Mouse (Mus musculus): ENCODE measurements around the gene Ephb2. TPM values are rescaled to one million over a fixed set of nuclear protein-coding genes. Genes with fewer than 3 reads are reported as not detected.
A peak's percentile ranks its signal among the peaks of the same experiment; 100 is the strongest.

Ephb2 gene
- total RNA-seq, 4 experiments from 2014 or later, result 17.4 to 23.2 (median 19.8) TPM

DNA sequence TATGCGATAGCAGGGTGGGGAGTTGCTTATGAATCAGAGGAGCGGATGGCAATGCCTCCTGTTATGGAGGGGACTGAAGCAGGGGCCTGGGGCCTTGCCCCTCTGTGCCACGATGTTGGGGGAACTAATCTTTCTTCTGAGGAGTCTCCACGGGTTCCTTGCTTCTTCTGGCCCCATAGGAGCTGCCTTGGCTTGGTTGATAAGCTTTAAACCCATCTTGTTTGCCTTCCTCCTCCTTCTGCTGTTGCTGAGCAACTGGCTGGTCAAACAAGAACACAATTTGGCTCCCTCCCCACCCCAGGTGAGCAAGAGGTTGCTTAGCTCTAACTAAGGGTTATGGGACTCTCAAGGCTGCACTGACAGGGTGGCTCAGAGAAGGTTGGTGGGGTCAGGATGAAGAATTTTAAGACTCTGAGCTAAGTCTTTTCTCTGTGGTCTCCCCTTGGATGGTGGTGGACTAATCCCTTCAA lies 225.4 kb downstream of the Ephb2 start, which contains the start of gene Tex46:
Gene Tex46 (plus strand): TSS at position 51 of the 470 bp plus-strand sequence.
- DNase-seq (ENCODE audit: low spot score in 2 of 2), result no peak

DNA sequence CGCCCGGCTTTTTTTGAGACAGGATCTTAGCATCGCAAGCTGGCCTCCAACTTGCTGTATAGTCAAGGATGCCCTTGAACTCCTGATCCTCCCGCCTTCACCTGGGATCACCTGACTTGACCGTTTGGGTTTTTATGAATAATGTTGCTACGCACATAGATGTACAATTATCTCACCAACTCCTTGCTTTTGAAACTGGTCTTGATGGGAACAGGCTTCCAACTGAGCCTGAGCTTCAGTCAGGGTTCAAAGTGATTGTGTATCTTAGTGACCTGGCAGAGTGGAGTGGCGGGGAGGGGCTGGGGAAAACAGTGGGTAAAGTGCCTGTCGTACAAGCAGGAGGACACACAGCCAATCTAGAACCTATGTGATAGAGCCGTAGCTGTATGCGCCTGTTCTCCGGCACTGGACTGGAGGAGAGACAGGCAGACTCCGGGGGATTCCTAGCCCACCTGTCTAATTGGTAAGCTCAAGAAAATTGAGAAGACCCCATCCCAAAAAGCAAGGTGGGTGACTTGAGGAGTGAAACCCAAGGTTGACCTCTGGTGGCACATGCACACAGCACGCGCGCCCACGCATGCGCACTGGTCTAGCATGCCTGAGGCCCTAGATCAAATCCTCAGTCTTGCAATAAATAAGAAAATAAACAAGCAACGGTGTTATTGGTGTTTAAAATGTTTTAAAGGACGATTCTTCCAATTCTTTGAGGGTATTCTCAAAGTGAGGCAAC lies 229.9 kb downstream of the Ephb2 start:
- DNase-seq (ENCODE audit: low spot score in 2 of 2), result no peak

DNA sequence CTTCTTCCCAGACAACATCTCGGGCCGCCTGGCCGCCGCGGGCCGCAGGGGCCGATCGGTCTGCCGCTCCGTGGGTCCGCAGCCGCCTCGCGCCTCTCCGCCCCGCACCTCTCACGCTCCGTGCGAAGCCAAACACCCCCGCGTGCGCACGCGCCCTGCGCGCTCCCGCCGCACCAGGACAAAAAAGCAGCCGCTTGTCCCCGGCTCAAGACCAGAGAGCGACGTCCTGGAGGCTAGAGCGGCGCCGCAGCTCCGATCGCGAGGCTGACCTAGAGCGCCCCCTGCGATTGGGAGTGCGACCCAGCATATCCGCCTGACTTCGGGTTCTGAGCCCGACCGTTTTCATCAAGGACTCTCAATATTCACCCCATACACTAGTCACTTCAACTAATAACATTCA lies 233.2 kb downstream of the Ephb2 start, which contains the start of gene Kdm1a:
Gene Kdm1a (minus strand): TSS at position 156 of the 400 bp plus-strand sequence.
- peak; percentile 86 to 95 for DNase-seq (ENCODE audit: low spot score in 2 of 2)

DNA sequence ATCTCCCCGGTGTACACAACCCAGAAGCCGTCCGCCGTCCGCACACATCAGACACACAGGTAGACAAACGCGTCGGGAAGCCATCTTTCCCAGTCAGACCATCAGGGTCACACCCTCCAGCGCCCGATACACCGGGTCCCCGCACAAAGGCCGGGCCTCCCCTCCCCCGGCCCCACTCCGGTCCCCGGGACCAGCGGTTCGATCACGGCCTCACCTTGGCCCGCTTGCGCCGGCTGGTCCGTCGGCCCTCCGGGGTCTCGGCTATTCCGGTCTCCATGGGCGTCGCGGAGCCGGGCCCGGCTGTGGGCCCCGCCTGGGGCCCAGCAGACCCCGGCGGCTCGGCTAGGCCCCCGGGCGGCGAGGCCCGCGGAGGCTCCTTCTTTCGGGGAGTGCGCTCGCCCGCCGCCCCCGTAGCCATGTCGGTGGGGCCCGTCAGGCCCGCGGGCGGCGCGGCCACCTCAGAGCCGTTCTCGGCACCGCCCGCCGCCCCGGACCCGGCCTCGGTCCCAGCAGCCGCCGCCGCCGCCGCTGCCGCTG lies 233.7 kb downstream of the Ephb2 start:
- DNase-seq (ENCODE audit: low spot score in 2 of 2), result peak in 1 of 2 experiments; percentile 15

DNA sequence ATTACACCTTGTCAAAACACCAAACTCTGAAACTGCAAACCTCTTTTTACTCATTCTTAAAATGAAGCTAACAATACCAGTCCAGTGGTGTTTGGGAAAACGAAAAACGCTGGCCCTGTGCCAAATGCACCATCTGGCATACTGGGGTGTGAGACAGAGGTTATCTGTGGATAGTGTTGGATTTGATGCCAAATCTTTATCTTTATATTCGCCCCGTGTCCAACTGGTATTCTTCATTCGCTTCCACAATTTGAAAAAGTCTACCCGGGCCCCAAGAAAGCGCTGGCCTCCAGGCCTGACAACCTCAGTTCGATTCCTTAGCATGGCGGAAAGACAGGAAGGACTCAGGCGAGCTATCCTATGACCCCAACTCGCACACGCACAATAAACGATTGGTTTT lies 234.3 kb downstream of the Ephb2 start:
- peak; percentile 37 to 58 for DNase-seq (ENCODE audit: low spot score in 2 of 2)

DNA sequence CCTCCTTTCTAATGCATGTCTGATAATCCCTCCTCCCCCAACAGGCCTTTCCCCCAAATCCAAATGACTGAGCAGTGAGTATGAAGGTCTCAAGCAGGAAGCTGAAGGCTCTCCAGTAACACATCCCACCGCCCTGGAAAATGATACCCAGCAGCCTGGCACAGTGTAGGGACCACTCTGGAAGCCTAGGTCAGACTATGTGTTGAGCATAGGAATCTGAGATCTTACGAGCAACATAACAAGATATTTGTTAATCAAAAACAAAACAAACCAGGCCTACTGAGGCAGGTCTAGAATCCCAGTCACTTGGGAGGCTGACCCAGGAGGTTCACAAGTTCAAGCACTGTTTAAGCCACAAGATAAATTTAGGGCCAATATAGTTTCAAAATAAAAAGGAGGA lies 235.3 kb downstream of the Ephb2 start:
- no peak for DNase-seq (ENCODE audit: low spot score in 2 of 2)

DNA sequence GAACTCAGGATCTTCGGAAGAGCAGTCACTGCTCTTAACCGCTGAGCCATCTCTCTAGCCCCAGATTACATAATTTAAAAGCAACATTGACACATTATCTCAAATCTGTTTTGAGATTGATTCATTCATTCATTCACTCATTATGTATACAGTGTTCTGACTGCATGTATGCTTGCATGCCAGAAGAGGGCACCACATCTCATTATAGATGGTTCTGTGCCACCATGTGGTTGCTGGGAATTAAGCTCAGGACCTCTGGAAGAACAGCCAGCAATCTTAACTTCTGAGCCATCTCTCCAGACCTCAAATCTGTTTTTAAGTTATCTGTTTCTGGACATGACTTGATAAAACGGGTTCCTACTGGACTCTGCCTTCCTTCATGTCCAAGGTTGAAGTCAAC lies 235.9 kb downstream of the Ephb2 start:
- no peak for DNase-seq (ENCODE audit: low spot score in 2 of 2)

DNA sequence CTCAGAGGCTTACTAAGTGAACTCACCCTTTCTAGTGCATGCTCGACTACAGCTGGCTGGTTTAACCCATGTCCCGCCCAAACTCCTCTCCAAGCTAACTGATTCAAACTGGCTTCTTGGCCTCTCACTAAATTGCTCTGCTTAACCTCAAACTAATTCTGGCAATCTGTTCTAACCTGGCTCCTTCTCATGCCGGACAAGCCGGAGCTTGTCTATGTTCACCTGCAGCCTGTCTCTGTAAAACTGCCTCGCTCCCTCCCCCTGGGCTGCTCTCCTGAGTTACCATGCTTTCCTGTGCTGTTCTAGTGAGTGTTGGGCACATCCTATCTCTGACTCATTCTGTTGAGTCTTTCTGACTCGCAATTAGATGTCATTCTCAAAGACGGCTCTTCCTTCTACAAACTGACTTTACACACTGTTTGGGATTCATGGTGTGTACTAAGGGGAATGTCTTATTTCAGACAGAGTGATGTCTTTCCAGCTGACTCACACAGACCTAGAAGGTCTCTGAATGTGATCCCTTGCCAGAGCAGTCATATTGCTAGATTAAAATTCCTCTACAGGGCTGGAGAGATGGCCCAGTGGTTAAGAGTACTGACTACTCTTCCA lies 237.4 kb downstream of the Ephb2 start:
- no peak for DNase-seq (ENCODE audit: low spot score in 2 of 2)

Small RNAs within 50 kb of the gene (microRNA-seq; reads per million reads assigned to microRNA genes)
- 0 reads per million in 2 experiments for gene Gm22180

Other genes with a start within 250 kb of the Ephb2 start
- gene Kdm1a, start 233.3 kb downstream of the Ephb2 start, total RNA-seq (2022), result 10 to 100 TPM; 82.6 to 91.3 (median 86.1) TPM
- not detected for gene Tex46, start 225.6 kb downstream of the Ephb2 start, total RNA-seq (2022)
- under 1 TPM in 1 of 4 experiments, not detected in 3; 0.17 TPM for gene Lactbl1, start 213.4 kb downstream of the Ephb2 start, total RNA-seq (2022)
- gene C1qb, start 50.2 kb upstream of the Ephb2 start, total RNA-seq (2022), result 100 to 1,000 TPM in 2 of 4 experiments, 10 to 100 TPM in 2; 48.7 to 305 (median 140) TPM
- 100 to 1,000 TPM in 2 of 4 experiments, 10 to 100 TPM in 2; 28.3 to 233 (median 108) TPM for gene C1qc, start 57.1 kb upstream of the Ephb2 start, total RNA-seq (2022)
- 100 to 1,000 TPM in 2 of 4 experiments, 10 to 100 TPM in 2; 45.5 to 340 (median 144) TPM for gene C1qa, start 62.8 kb upstream of the Ephb2 start, total RNA-seq (2022)
- 1 to 10 TPM; 2.0 to 2.8 (median 2.5) TPM for gene Epha8, start 120.8 kb upstream of the Ephb2 start, total RNA-seq (2022)
- gene Zbtb40, start 212.8 kb upstream of the Ephb2 start, total RNA-seq (2022), result 10 to 100 TPM in 2 of 4 experiments, 1 to 10 TPM in 2; 6.0 to 23.6 (median 15.0) TPM